16 mouse cellular contexts compared by ENCODE assay signal in genomic region chr13:28709966-28710365, GRCm38 (mm10).
"Had no signal": no experiment of that assay in that cellular context is flagged by ENCODE, and none has a peak within 500 bp of the region (broad histone marks: within the 10 kb centered on the region; RNA-seq: fewer than 3 reads in every experiment).

No protein-coding gene starts in this region.

- H3K4me2 ChIP-seq: limb, embryonic 15.5 days; liver, embryonic 12.5 days; lung, embryonic 14.5 days; midbrain, embryonic 12.5 days; neural tube, embryonic 15.5 days had no signal

- DNase-seq: kidney, adult 9 months; kidney, postnatal 36 days; layer of hippocampus, adult 9-11 months; layer of hippocampus, postnatal 36 days; lung, embryonic 14.5 days; lung, postnatal 10 days; lung, postnatal 4 days; right cerebral cortex, adult 18-20 months; right cerebral cortex, postnatal 25 days; thymus, postnatal 4 days had no signal

- H3K4me3 ChIP-seq: limb, embryonic 15.5 days; liver, embryonic 12.5 days; megakaryocyte, embryonic 14.5 days; midbrain, embryonic 12.5 days; neural tube, embryonic 15.5 days had no signal

- H3K36me3 ChIP-seq: limb, embryonic 15.5 days; liver, embryonic 12.5 days; midbrain, embryonic 12.5 days; neural tube, embryonic 15.5 days had no signal

- H3K27ac ChIP-seq: kidney, postnatal 0 days; limb, embryonic 15.5 days; liver, embryonic 12.5 days; midbrain, embryonic 12.5 days; neural tube, embryonic 15.5 days had no signal

- H3K27me3 ChIP-seq: limb, embryonic 15.5 days; liver, embryonic 12.5 days; midbrain, embryonic 12.5 days; neural tube, embryonic 15.5 days had no signal

- ATAC-seq: liver, embryonic 12.5 days had no signal

- H3K4me1 ChIP-seq: liver, embryonic 12.5 days; neural tube, embryonic 15.5 days had no signal

- H3K9ac ChIP-seq: limb, embryonic 15.5 days; liver, embryonic 12.5 days; lung, embryonic 14.5 days; midbrain, embryonic 12.5 days; neural tube, embryonic 15.5 days had no signal

- H3K9me3 ChIP-seq: limb, embryonic 15.5 days; liver, embryonic 12.5 days; midbrain, embryonic 12.5 days; neural tube, embryonic 15.5 days had no signal
